15 mouse cellular contexts compared by ENCODE assay signal in the genomic region with DNA sequence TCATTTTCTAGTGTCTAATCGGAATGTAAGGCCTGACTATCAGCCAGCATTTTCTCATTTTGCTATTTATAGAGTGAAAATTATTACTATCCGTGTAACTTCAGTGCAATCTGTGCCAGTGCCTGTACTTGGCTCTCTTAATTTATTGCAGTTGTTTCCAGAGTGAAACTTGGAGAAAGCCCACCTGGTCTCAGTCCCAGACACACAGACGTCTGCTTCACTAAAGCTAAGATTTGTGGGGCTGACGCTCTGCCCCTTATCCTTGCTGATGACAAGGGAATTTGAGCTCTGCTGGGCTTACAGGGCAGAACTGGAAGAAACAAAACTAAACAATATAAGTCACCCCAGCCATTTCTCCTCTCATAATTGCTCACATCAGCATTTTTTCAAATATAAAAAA. TPM values are rescaled to one million over a fixed set of nuclear protein-coding genes. Genes with fewer than 3 reads are reported as not detected.
DNase-seq lines count a peak whose midpoint lies in the region; ATAC-seq lines count a peak whose summit lies in the region.
"Had no signal": no experiment of that assay in that cellular context is flagged by ENCODE, and none has a peak within 500 bp of the region (broad histone marks: within the 10 kb centered on the region; RNA-seq: fewer than 3 reads in every experiment).

No protein-coding gene starts in this region.

- DNase-seq in adrenal gland, postnatal 10 days: peak; percentile 10
- DNase-seq in adrenal gland, postnatal 25 days: no peak
- DNase-seq in urinary bladder, postnatal 14 days (ENCODE audit: low spot score): peak; percentile 58
- no peak for DNase-seq in urinary bladder, postnatal 10 days (ENCODE audit: low spot score)
- no peak for DNase-seq in cerebellum, adult 11-12 months
- no peak for DNase-seq in right cerebral cortex, postnatal 25 days
- DNase-seq: cerebellum, postnatal 25 days; layer of hippocampus, adult 9-11 months; liver had no signal

- H3K4me2 ChIP-seq in kidney, embryonic 15.5 days: no peak overlapping the region
- H3K4me2 ChIP-seq in stomach, embryonic 15.5 days: no peak overlapping the region
- H3K4me2 ChIP-seq: forebrain, embryonic 12.5 days; heart, embryonic 15.5 days had no signal

- H3K9ac ChIP-seq in kidney, embryonic 15.5 days: no peak overlapping the region
- H3K9ac ChIP-seq in stomach, embryonic 15.5 days: no peak overlapping the region
- H3K9ac ChIP-seq: forebrain, embryonic 12.5 days; heart, embryonic 15.5 days had no signal

- no peaks in the 10 kb centered on the region for H3K4me1 ChIP-seq in kidney, embryonic 15.5 days
- no peaks in the 10 kb centered on the region for H3K4me1 ChIP-seq in stomach, embryonic 15.5 days
- H3K4me1 ChIP-seq: heart, embryonic 15.5 days had no signal

- H3K4me3 ChIP-seq in kidney, embryonic 15.5 days (replicated peaks): no peak overlapping the region
- no peak overlapping the region for H3K4me3 ChIP-seq in stomach, embryonic 15.5 days (replicated peaks)
- H3K4me3 ChIP-seq: forebrain, embryonic 12.5 days; heart, embryonic 15.5 days; midbrain, embryonic 10.5 days had no signal

- WGBS in kidney, embryonic 15.5 days: 23% methylated on average over 4 of the region's 4 CpGs
- WGBS in stomach, embryonic 15.5 days: 34% methylated on average over 4 of the region's 4 CpGs

- no peaks in the 10 kb centered on the region for H3K36me3 ChIP-seq in kidney, embryonic 15.5 days
- H3K36me3 ChIP-seq in stomach, embryonic 15.5 days: no peaks in the 10 kb centered on the region
- H3K36me3 ChIP-seq: forebrain, embryonic 12.5 days; heart, embryonic 15.5 days; midbrain, embryonic 10.5 days had no signal

- peak; percentile 62 for ATAC-seq in kidney, embryonic 15.5 days (replicated peaks; ENCODE audit: low FRiP score)
- peak; percentile 50; the same call in 1 of the 2 replicates for ATAC-seq in stomach, embryonic 15.5 days (ENCODE audit: insufficient read depth, low FRiP score, low read depth)
- ATAC-seq: Patski had no signal

- H3K27ac ChIP-seq in kidney, embryonic 15.5 days: peak overlapping the region; percentile 7; the same call in 1 of the 2 replicates
- peak overlapping the region; percentile 48; the same call in 1 of the 2 replicates for H3K27ac ChIP-seq in stomach, embryonic 15.5 days
- H3K27ac ChIP-seq: forebrain, embryonic 12.5 days; midbrain, embryonic 10.5 days had no signal

- no peaks in the 10 kb centered on the region for H3K9me3 ChIP-seq in kidney, embryonic 15.5 days (replicated peaks)
- H3K9me3 ChIP-seq in stomach, embryonic 15.5 days: no peaks in the 10 kb centered on the region
- H3K9me3 ChIP-seq: forebrain, embryonic 12.5 days; heart, embryonic 15.5 days; midbrain, embryonic 10.5 days had no signal

- no peaks in the 10 kb centered on the region for H3K27me3 ChIP-seq in kidney, embryonic 15.5 days
- no peaks in the 10 kb centered on the region for H3K27me3 ChIP-seq in stomach, embryonic 15.5 days (replicated peaks)
- H3K27me3 ChIP-seq: forebrain, embryonic 12.5 days; heart, embryonic 15.5 days; Patski had no signal

RNA-seq across cellular contexts. Expression of gene Rnd3, which starts 47.7 kb away (rescaled TPM):
- total RNA-seq in adrenal gland, postnatal 10 days (2021): 10 to 100 TPM; 37.9 to 38.1 TPM
- total RNA-seq in adrenal gland, postnatal 25 days (2021): 51.3 and 52.9 TPM in 2 replicates
- 41.6 and 43.5 TPM in 2 replicates for polyA plus RNA-seq in kidney, embryonic 15.5 days (2015; fragmentation: Nextera tagmentation; extraction: Ambion mirVana)
- 63.1 and 66.3 TPM in 2 replicates for polyA plus RNA-seq in stomach, embryonic 15.5 days (2015; fragmentation: Nextera tagmentation; extraction: Ambion mirVana)

Comparison
In these comparisons a context has a peak if more than half of its experiments do, and no peak if none do; other contexts are left out.
1. DNase-seq: peak in adrenal gland, postnatal 10 days (single experiment) and urinary bladder, postnatal 14 days (single experiment); none in adrenal gland, postnatal 25 days (single experiment), urinary bladder, postnatal 10 days (single experiment), cerebellum, adult 11-12 months (single experiment) and right cerebral cortex, postnatal 25 days (single experiment).